Mouse (Mus musculus) liver, postnatal 0 days (tissue): ENCODE data around the gene Tnik. TPM values are rescaled to one million over a fixed set of nuclear protein-coding genes. Genes with fewer than 3 reads are reported as not detected.

Experiments
- ATAC-seq: fragments of 200-750 bp; cut with Nextera tagmentation; 2 replicates; pipeline ENCODE4 v1.8.0; 2017; ENCODE audit warnings: mild to moderate bottlenecking, moderate library complexity
- DNase-seq: peaks from one replicate; pipeline ENCODE4 v3.0.0-alpha.2; 2016
- H3K27ac ChIP-seq: fragments of 300-500 bp; sonication (generic); 2 replicates; pipeline ENCODE4 v1.5.1; 2014; ENCODE audit warnings: antibody characterized with exemption, moderate library complexity, mild to moderate bottlenecking, low read depth
- H3K27me3 ChIP-seq: fragments of 300-500 bp; sonication (generic); 2 replicates; pipeline ENCODE4 v1.6.1; 2014; ENCODE audit warnings: low read length, control low read depth, mixed read lengths; ENCODE audit not compliant: insufficient read depth
- H3K36me3 ChIP-seq: fragments of 300-500 bp; sonication (generic); replicated peaks from 2 replicates; pipeline ENCODE4 v1.6.1; 2014; ENCODE audit warnings: mild to moderate bottlenecking, control low read depth, low read length, moderate library complexity, mixed read lengths; ENCODE audit not compliant: insufficient read depth
- H3K4me1 ChIP-seq: fragments of 300-500 bp; sonication (generic); 2 replicates; pipeline ENCODE4 v1.6.1; 2014; ENCODE audit warnings: antibody characterized with exemption, mild to moderate bottlenecking, control low read depth; ENCODE audit not compliant: insufficient read depth
- H3K4me2 ChIP-seq: fragments of 300-500 bp; sonication (generic); 2 replicates; pipeline ENCODE4 v1.6.1; 2014; ENCODE audit warnings: low read depth, mild to moderate bottlenecking, low read length, moderate library complexity, mixed read lengths
- H3K4me3 ChIP-seq: fragments of 300-500 bp; sonication (generic); 2 replicates; pipeline ENCODE4 v1.5.1; 2014; ENCODE audit warnings: low read depth, low read length
- H3K9ac ChIP-seq: fragments of 300-500 bp; sonication (generic); replicated peaks from 2 replicates; pipeline ENCODE4 v1.6.1; 2014; ENCODE audit warnings: mild to moderate bottlenecking, moderate library complexity
- H3K9me3 ChIP-seq: fragments of 300-500 bp; sonication (generic); 2 replicates; pipeline ENCODE4 v1.6.1; 2016; ENCODE audit warnings: mild to moderate bottlenecking, control low read depth, low read length, mixed read lengths
- CTCF ChIP-seq: sonication (generic); IDR thresholded peaks from 2 replicates; pipeline ENCODE4 v1.5.1; 2016; ENCODE audit warnings: antibody characterized with exemption, low read depth
- EP300 ChIP-seq: IDR thresholded peaks from 2 replicates; pipeline ENCODE4 v1.6.1; 2016; ENCODE audit warnings: antibody characterized with exemption, low read depth, mild to moderate bottlenecking
- WGBS: fragments of 180-500 bp; shearing (Covaris S2); extraction: QIAGEN DNeasy Blood & Tissue Kit; methylation state at CpG from one replicate; pipeline ENCODE4 v1.1.7; 2014; ENCODE audit not compliant: insufficient replicate concordance; 5-methylcytosine and 5-hydroxymethylcytosine counted together
- polyA plus RNA-seq: library from polyadenylated mRNA; unstranded; fragments of >200 nt; fragmentation: Nextera tagmentation; extraction: Ambion mirVana; gene quantifications from 2 replicates; pipeline ENCODE4 v1.2.1, GENCODE M21; 2015

The Tnik gene
- polyA plus RNA-seq, 1 experiment from 2014 or later = 1.0 TPM

DNA sequence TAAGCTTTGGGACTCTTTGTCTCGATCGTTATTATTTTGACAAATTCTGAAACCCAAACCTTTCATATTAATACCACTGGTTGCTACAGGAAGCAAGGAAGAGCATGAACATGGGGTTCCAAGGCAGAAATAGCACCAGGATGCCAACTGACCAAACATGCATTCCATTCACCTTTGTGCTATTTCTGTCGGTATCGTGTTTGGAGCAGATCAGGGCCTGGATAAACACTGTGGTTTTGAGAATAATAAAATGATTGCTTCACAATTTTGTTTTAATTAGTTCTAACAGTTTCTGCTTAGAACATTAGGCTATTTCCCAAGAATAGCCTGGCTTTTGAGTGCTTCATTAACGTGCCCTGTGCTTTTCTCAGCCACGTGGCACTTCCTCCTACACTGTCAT, 162.9 kb downstream of the Tnik start:
- TF ChIP-seq CTCF (no peak), EP300 (no peak)
- H3K9me3 ChIP-seq = no peaks in the 10 kb centered on the region
- no peak overlapping the region for H3K4me2 ChIP-seq
- H3K27me3 ChIP-seq = no peaks in the 10 kb centered on the region
- no peaks in the 10 kb centered on the region for H3K36me3 ChIP-seq
- no peak overlapping the region for H3K4me3 ChIP-seq
- no peaks in the 10 kb centered on the region for H3K4me1 ChIP-seq
- DNase-seq (no peak), ATAC-seq (no peak)
- no peak overlapping the region for H3K27ac ChIP-seq
- 76% methylated on average over 6 of the region's 6 CpGs for WGBS
- H3K9ac ChIP-seq = no peak overlapping the region

- no peak for ATAC-seq
- H3K27me3 ChIP-seq = no peaks in the 10 kb centered on the region
- 84% methylated on average over 2 of the region's 2 CpGs for WGBS
- no peak overlapping the region for H3K4me3 ChIP-seq
- no peaks in the 10 kb centered on the region for H3K9me3 ChIP-seq
- H3K4me2 ChIP-seq = no peak overlapping the region
- DNase-seq = no peak
- H3K4me1 ChIP-seq = no peaks in the 10 kb centered on the region
- no peak overlapping the region for H3K27ac ChIP-seq
- TF ChIP-seq EP300 (no peak), CTCF (no peak)
- H3K36me3 ChIP-seq = no peaks in the 10 kb centered on the region
- H3K9ac ChIP-seq = no peak overlapping the region
Measured at GRCm38 (mm10) chr3:28431459-28431858, 168.4 kb downstream of the Tnik start.

DNA sequence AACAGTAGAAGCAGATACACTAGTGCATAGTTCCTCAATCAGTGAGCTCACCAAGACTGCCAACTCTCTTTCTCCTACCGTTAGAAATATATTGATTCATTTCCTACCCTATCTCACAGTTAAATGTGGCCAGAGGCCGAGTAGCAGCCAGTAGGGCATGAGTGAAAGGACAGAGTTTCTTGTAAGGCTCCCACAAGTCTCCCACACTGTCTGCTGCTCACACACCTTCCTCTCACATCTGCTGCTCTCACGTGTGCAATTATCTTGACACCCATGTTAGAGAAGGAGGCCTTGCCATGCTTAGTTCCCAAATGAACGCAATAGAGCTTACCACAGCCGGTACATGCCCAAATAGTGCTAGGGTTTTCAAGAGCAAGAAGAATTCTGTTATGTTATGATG, 169.3 kb downstream of the Tnik start:
- TF ChIP-seq CTCF = no peak
- no peak for TF ChIP-seq EP300
- WGBS = 75% methylated on average over 5 of the region's 5 CpGs
- Histone ChIP-seq H3K27me3 (no peaks in the 10 kb centered on the region), H3K4me2 (no peak overlapping the region), H3K9ac (no peak overlapping the region), H3K27ac (no peak overlapping the region), H3K4me1 (no peaks in the 10 kb centered on the region), H3K4me3 (no peak overlapping the region), H3K9me3 (no peaks in the 10 kb centered on the region), H3K36me3 (no peaks in the 10 kb centered on the region)
- ATAC-seq = no peak
- no peak for DNase-seq

- no peak overlapping the region for H3K9ac ChIP-seq
- H3K36me3 ChIP-seq = no peaks in the 10 kb centered on the region
- ATAC-seq = no peak
- H3K27ac ChIP-seq = no peak overlapping the region
- no peaks in the 10 kb centered on the region for H3K27me3 ChIP-seq
- no peak overlapping the region for H3K4me3 ChIP-seq
- no peak overlapping the region for H3K4me2 ChIP-seq
- H3K4me1 ChIP-seq = no peaks in the 10 kb centered on the region
- H3K9me3 ChIP-seq = no peaks in the 10 kb centered on the region
- WGBS = 79% methylated on average over 5 of the region's 5 CpGs
- TF ChIP-seq CTCF (no peak), EP300 (no peak)
- no peak for DNase-seq
Measured at GRCm38 (mm10) chr3:28435478-28435877, 172.5 kb downstream of the Tnik start.

DNA sequence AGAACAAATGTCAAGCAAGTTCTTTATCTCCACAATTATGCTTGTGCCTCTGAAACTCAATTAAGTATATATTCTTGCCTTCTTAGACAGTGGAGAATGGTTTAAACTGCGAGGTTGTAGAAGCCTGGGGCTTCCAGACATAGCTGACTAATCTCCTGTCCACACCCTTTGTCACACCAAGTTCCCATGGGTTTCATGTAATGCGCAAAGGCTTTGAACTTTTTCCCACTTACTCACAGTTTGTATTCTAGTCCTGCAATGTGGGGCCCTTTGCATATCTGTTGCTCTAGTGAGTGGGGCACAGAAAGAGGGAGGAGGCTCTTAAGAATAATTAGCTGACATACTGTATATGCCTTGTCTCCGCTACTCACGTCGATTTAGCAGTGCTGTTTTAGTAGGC, 174.4 kb downstream of the Tnik start:
- 75% methylated on average over 5 of the region's 5 CpGs for WGBS

DNA sequence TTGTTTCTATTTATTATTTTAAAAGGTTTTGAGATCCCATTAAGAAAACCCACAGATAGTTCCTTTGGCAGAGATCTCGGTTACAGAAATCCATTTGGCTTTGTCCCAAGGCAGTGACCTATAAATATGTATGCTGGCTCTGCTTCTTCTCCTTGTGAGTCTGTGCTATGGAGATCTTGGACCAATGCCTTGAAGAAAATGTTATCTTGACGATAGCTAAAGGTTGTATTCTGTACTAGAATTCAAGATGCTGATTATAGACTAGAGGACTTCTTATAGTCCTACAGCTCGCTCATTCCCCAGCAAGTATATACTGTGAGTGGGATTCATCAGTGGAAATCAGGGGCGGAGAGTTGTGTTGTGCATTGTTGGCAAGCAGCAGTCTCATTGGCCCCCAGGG, 178.5 kb downstream of the Tnik start:
- Histone ChIP-seq H3K27me3 (no peaks in the 10 kb centered on the region), H3K9me3 (no peaks in the 10 kb centered on the region), H3K9ac (no peak overlapping the region), H3K4me2 (no peak overlapping the region), H3K4me1 (no peaks in the 10 kb centered on the region), H3K27ac (no peak overlapping the region), H3K36me3 (no peaks in the 10 kb centered on the region), H3K4me3 (no peak overlapping the region)
- DNase-seq (no peak), ATAC-seq (no peak)
- 71% methylated on average over 4 of the region's 4 CpGs for WGBS
- TF ChIP-seq CTCF (no peak), EP300 (no peak)

More for the DNA sequence above, 174.4 kb downstream of the Tnik start:
- Histone ChIP-seq H3K4me3 (no peak overlapping the region), H3K4me1 (no peaks in the 10 kb centered on the region), H3K27ac (no peak overlapping the region), H3K36me3 (no peaks in the 10 kb centered on the region), H3K4me2 (no peak overlapping the region), H3K9ac (no peak overlapping the region), H3K9me3 (no peaks in the 10 kb centered on the region), H3K27me3 (no peaks in the 10 kb centered on the region)
- DNase-seq = no peak
- no peak for TF ChIP-seq EP300
- TF ChIP-seq CTCF = no peak
- ATAC-seq = no peak

DNA sequence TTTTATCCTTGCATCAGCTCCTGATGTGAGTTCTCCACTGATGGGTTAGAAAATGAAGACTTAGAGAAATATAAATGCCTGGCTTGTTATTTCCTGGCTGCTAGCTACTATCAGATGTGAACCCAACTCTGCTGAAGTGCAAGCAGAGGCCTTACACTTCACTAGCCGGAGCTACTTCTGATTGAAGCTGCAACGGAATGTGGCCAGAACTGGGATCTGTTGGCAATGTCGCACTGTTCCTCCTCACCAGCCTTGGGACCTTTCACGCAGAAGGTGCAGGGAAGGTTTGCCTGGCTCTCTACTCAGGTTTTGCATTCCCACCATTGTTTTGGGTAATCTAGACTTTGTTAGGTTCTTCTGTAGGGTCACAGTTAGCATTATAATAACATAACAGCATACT, 179.1 kb downstream of the Tnik start:
- Histone ChIP-seq H3K36me3 (no peaks in the 10 kb centered on the region), H3K4me3 (no peak overlapping the region), H3K4me1 (no peaks in the 10 kb centered on the region), H3K4me2 (no peak overlapping the region), H3K27me3 (no peaks in the 10 kb centered on the region), H3K9ac (no peak overlapping the region), H3K27ac (no peak overlapping the region), H3K9me3 (no peaks in the 10 kb centered on the region; the same call in 1 of the 2 replicates)
- ATAC-seq = no peak
- no peak for TF ChIP-seq CTCF
- TF ChIP-seq EP300 = no peak
- no peak for DNase-seq
- 80% methylated on average over 4 of the region's 4 CpGs for WGBS
